ENCODE assay signal across 8 mouse cellular contexts in the genomic region with DNA sequence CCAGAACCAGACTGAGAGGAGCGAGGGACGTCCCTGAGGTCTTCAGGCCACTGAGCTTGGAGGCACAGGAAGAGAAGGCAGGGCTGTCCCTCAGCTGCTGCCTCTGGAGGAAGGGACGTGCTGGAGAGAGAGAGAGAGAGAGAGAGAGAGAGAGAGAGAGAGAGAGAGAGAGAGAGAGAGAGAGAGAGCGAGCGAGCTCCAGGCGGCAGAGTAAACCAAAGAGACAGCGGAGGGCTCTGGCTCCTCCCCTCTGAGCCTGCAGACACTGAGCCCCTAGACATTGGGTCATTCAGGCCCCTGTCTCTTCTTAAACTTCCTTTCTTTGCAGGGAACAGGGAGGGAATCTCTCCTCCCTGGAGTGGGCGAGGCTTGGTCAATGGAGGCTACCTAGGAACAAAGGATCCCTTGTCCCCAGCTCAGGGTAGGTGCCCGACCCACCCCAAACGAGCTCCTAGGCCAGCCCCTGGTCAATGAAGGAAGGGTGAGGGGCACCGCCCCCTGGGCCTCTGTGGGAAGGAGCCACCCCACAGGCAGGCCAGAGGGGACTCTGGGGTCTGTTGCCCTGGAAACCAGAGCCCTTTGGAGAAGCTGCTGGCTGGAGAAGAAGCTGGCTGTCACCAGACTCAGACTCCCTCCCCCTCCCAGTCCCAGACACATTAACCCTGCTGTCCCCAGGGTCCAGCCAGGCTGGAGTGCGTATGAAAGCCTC. TPM values are rescaled to one million over a fixed set of nuclear protein-coding genes. Genes with fewer than 3 reads are reported as not detected.
DNase-seq lines count a peak whose midpoint lies in the region; ATAC-seq and TF ChIP-seq lines count a peak whose summit lies in the region.

No protein-coding gene starts in this region.

- H3K27me3 ChIP-seq in kidney, adult 2 months (replicated peaks; ENCODE audit: control insufficient read depth, insufficient read depth, low read length): no peaks in the 10 kb centered on the region
- H3K27me3 ChIP-seq in limb, embryonic 13.5 days: no peaks in the 10 kb centered on the region
- H3K27me3 ChIP-seq in neural tube, embryonic 11.5 days (ENCODE audit: control insufficient read depth, insufficient read depth, low read length): no peaks in the 10 kb centered on the region

- no peak for TF ChIP-seq POLR2A in kidney, adult 2 months (IDR thresholded peaks at IDR 0.05; ENCODE audit: low read depth, low read length)

- H3K9me3 ChIP-seq in limb, embryonic 13.5 days: no peaks in the 10 kb centered on the region
- no peaks in the 10 kb centered on the region for H3K9me3 ChIP-seq in neural tube, embryonic 11.5 days (ENCODE audit: control insufficient read depth, low read length)

- H3K36me3 ChIP-seq in kidney, adult 2 months (ENCODE audit: control insufficient read depth, insufficient read depth, low read length): no peaks in the 10 kb centered on the region
- H3K36me3 ChIP-seq in limb, embryonic 13.5 days: peaks cover 15% of the 10 kb centered on the region; the same call in 1 of the 2 replicates
- H3K36me3 ChIP-seq in neural tube, embryonic 11.5 days (ENCODE audit: control insufficient read depth, insufficient read depth, low read length): no peaks in the 10 kb centered on the region

- intact Hi-C loops in gastrocnemius, postnatal 36 days (cut with DNase I): loop anchor here (5.0 kb wide), 1 partner anchor 38 kb away; no protein-coding TSS in a partner anchor

- peaks cover 41% of the 10 kb centered on the region for H3K4me1 ChIP-seq in kidney, adult 2 months (ENCODE audit: control insufficient read depth, insufficient read depth, low read length)
- H3K4me1 ChIP-seq in limb, embryonic 13.5 days: peaks cover 40% of the 10 kb centered on the region
- H3K4me1 ChIP-seq in neural tube, embryonic 11.5 days (ENCODE audit: control insufficient read depth, insufficient read depth, low read length): peaks cover 46% of the 10 kb centered on the region

- TF ChIP-seq CTCF in kidney, adult 2 months (conservative IDR thresholded peaks at IDR 0.05; ENCODE audit: insufficient read depth, insufficient read length, low read depth, low read length): no peak

- H3K4me2 ChIP-seq in limb, embryonic 13.5 days (replicated peaks): peak overlapping the region; percentile 47
- H3K4me2 ChIP-seq in neural tube, embryonic 11.5 days (ENCODE audit: low read depth): peak overlapping the region; percentile 42

- WGBS in kidney, adult 2 months: 29% methylated on average over 11 of the region's 12 CpGs
- WGBS in limb, embryonic 13.5 days: 6% methylated on average over 11 of the region's 12 CpGs
- 0% methylated on average over 9 of the region's 12 CpGs for WGBS in neural tube, embryonic 11.5 days

- H3K4me3 ChIP-seq in kidney, adult 2 months (ENCODE audit: insufficient read depth, low read depth, low read length): no peak overlapping the region
- 0 out of 2 replicates have a peak overlapping the region, but pooled peaks have one; percentile 11 for H3K4me3 ChIP-seq in limb, embryonic 13.5 days
- H3K4me3 ChIP-seq in neural tube, embryonic 11.5 days (ENCODE audit: low read depth, low read length): no peak overlapping the region

- H3K27ac ChIP-seq in kidney, adult 2 months (ENCODE audit: insufficient read depth, low read depth, low read length): peak overlapping the region; percentile 30
- peak overlapping the region; percentile 87 for H3K27ac ChIP-seq in limb, embryonic 13.5 days
- peak overlapping the region; percentile 94 for H3K27ac ChIP-seq in neural tube, embryonic 11.5 days (ENCODE audit: low read depth, low read length)

- peak overlapping the region; percentile 26 for H3K9ac ChIP-seq in limb, embryonic 13.5 days
- H3K9ac ChIP-seq in neural tube, embryonic 11.5 days (ENCODE audit: low read length): peak overlapping the region; percentile 45

- peak; percentile 97 for DNase-seq in Muller cell, postnatal 12 days (ENCODE audit: inconsistent ontology term)
- peak; percentile 70 for DNase-seq in embryo, embryonic 11.5 days (ENCODE audit: low read depth, low spot score)
- DNase-seq in heart, adult 9 months (ENCODE audit: low spot score in 2 of 2): peak; percentile 55 to 62
- peak; percentile 76 for DNase-seq in kidney, adult 2 months
- DNase-seq in neural tube, embryonic 11.5 days (ENCODE audit: low spot score): peak; percentile 90
- no peak for DNase-seq in T-cell, adult 2 months (ENCODE audit: low spot score)
- no peak for DNase-seq in gastrocnemius, postnatal 36 days

- peak; percentile 68 for ATAC-seq in limb, embryonic 13.5 days (ENCODE audit: low FRiP score, low read depth)
- ATAC-seq in neural tube, embryonic 11.5 days (ENCODE audit: insufficient read depth, low FRiP score, low TSS enrichment): peak; percentile 90

RNA-seq across cellular contexts. Expression of gene Arhgef10l, which starts 41.2 kb away (rescaled TPM):
- polyA plus RNA-seq in kidney, adult 2 months (2012; rRNA removed): 42.0 and 56.2 TPM in 2 replicates
- polyA plus RNA-seq in limb, embryonic 13.5 days (2015; fragmentation: Nextera tagmentation; extraction: Ambion mirVana): 14.9 TPM in 2 replicates
- 20.1 and 25.3 TPM in 2 replicates for polyA plus RNA-seq in neural tube, embryonic 11.5 days (2014; fragmentation: Nextera tagmentation; extraction: Ambion mirVana)
- total RNA-seq in gastrocnemius, postnatal 36 days (2021): 10 to 100 TPM; 39.0 to 49.9 TPM

Comparison
In these comparisons a context has a peak if more than half of its experiments do, and no peak if none do; other contexts are left out.
1. DNase-seq: peak in Muller cell, postnatal 12 days (single experiment), embryo, embryonic 11.5 days (single experiment), heart, adult 9 months (2 of 2), kidney, adult 2 months (single experiment) and neural tube, embryonic 11.5 days (single experiment); none in T-cell, adult 2 months (single experiment) and gastrocnemius, postnatal 36 days (0 of 2).
2. H3K27ac ChIP-seq: peak in every context shown above with its lines; median percentile 94 in neural tube, embryonic 11.5 days; 87 in limb, embryonic 13.5 days; 30 in kidney, adult 2 months.